Mouse (Mus musculus) bone marrow, adult 2 months (tissue): ENCODE data around the gene Lmod1. TPM values are rescaled to one million over a fixed set of nuclear protein-coding genes. Genes with fewer than 3 reads are reported as not detected.

Experiments used
- H3K27ac ChIP-seq: fragments of 200-500 bp; 2 replicates; pipeline ENCODE4 v1.5.1; 2012; ENCODE audit warnings: low read depth, mild to moderate bottlenecking, control low read depth, inconsistent platforms, low read length; ENCODE audit not compliant: control insufficient read depth, poor library complexity, insufficient read depth
- H3K4me1 ChIP-seq: fragments of 200-500 bp; 2 replicates; pipeline ENCODE4 v1.6.1; 2011; ENCODE audit warnings: low read length; ENCODE audit not compliant: control insufficient read depth, insufficient read depth
- H3K4me3 ChIP-seq: fragments of 200-500 bp; replicated peaks from 2 replicates; pipeline ENCODE3; 2011; ENCODE audit warnings: mild to moderate bottlenecking, low read depth, low read length, control low read depth; ENCODE audit not compliant: control insufficient read depth
- CTCF ChIP-seq: fragments of 200-500 bp; IDR thresholded peaks from 2 replicates; pipeline ENCODE4 v1.5.1; 2011; ENCODE audit warnings: low read length, control low read depth; ENCODE audit not compliant: control insufficient read depth, insufficient read depth
- POLR2A ChIP-seq: fragments of 200-500 bp; IDR thresholded peaks from 2 replicates; pipeline ENCODE4 v1.6.1; 2011; ENCODE audit warnings: low read depth, mild to moderate bottlenecking, control low read depth, low read length, borderline replicate concordance; ENCODE audit not compliant: control insufficient read depth
- WGBS: fragments of 180-500 bp; shearing (Covaris S2); methylation state at CpG from one replicate; pipeline ENCODE4 v1.1.7; 2018; 5-methylcytosine and 5-hydroxymethylcytosine counted together
- polyA plus RNA-seq: library from polyadenylated mRNA; stranded (reverse); fragments of >200 nt; gene quantifications from 2 replicates; pipeline ENCODE4 v1.2.4, GENCODE M21; 2011; ENCODE audit warnings: low replicate concordance; ENCODE audit not compliant: missing spikeins, insufficient read depth, insufficient read length

Gene Lmod1
- polyA plus RNA-seq, 1 experiment: not detected

- H3K4me1 ChIP-seq: no peaks in the 10 kb centered on the region; the same call in 1 of the 2 replicates
- WGBS: 84% methylated on average over 4 of the region's 4 CpGs
- H3K4me3 ChIP-seq: no peak overlapping the region
- H3K27ac ChIP-seq: no peak overlapping the region
- TF ChIP-seq CTCF (no peak), POLR2A (no peak)
Observed at GRCm38 (mm10) chr1:135412130-135412529, 87.5 kb downstream of the Lmod1 start.

DNA sequence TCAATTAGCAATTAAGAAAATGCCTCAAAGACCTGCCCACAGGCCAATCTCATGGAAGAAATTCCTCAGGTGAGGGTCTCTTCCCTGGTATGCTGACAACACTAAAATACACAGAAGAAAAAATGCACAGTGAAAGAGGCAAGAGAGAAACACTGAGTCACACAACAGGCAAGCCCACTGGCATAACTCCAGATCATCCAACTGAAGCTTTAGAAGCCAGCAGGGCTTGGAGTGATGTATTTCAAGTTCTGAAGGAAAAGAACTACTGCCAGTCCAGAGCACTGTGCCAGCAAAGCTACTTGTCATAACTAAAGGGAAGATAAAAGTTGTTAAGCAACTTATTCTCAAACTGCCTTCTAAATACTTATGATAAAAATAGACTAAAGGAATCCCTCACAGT lies 89.4 kb downstream of the Lmod1 start:
- no peak for TF ChIP-seq POLR2A
- TF ChIP-seq CTCF: no peak
- Histone ChIP-seq H3K4me1 (no peaks in the 10 kb centered on the region; the same call in 1 of the 2 replicates), H3K27ac (no peak overlapping the region), H3K4me3 (no peak overlapping the region)

Other genes starting within 250 kb of the Lmod1 start
- not detected in 2 replicates for gene Lgr6, start 219.5 kb upstream of the Lmod1 start, polyA plus RNA-seq
- 17.0 and 27.6 TPM in 2 replicates for gene Ptpn7, start 192.1 kb upstream of the Lmod1 start, polyA plus RNA-seq
- gene Arl8a, start 178.0 kb upstream of the Lmod1 start, polyA plus RNA-seq: 22.5 and 44.9 TPM in 2 replicates
- 0.67 TPM in 1 of 2 replicates, not detected in the other for gene Gpr37l1, start 157.1 kb upstream of the Lmod1 start, polyA plus RNA-seq
- gene Elf3, start 66.2 kb upstream of the Lmod1 start, polyA plus RNA-seq: not detected in 2 replicates
- 17.9 and 33.0 TPM in 2 replicates for gene Rnpep, start 40.7 kb upstream of the Lmod1 start, polyA plus RNA-seq
- 30.9 and 32.7 TPM in 2 replicates for gene Timm17a, start 11.0 kb upstream of the Lmod1 start, polyA plus RNA-seq
- 1.2 TPM in 1 of 2 replicates, not detected in the other for gene Shisa4, start 50.4 kb downstream of the Lmod1 start, polyA plus RNA-seq
- gene Ipo9, start 105.7 kb downstream of the Lmod1 start, polyA plus RNA-seq: 24.0 and 45.9 TPM in 2 replicates